Mouse (Mus musculus) liver, embryonic 12.5 days (tissue): ENCODE measurements around the gene Irgm2. TPM values are rescaled to one million over a fixed set of nuclear protein-coding genes. Genes with fewer than 3 reads are reported as not detected.

Source experiments
- ATAC-seq: fragments of 200-750 bp; cut with Nextera tagmentation; 2 replicates; pipeline ENCODE4 v1.8.0; 2017; ENCODE audit warnings: moderate number of reproducible peaks, mild to moderate bottlenecking, moderate library complexity
- H3K27ac ChIP-seq: fragments of 300-500 bp; sonication (generic); 2 replicates; pipeline ENCODE4 v1.5.1; 2016; ENCODE audit warnings: mild to moderate bottlenecking
- H3K27me3 ChIP-seq: fragments of 300-500 bp; sonication (generic); replicated peaks from 2 replicates; pipeline ENCODE4 v1.6.1; 2016; ENCODE audit warnings: mild to moderate bottlenecking, moderate library complexity
- H3K36me3 ChIP-seq: fragments of 300-500 bp; sonication (generic); 2 replicates; pipeline ENCODE4 v1.6.1; 2016; ENCODE audit warnings: mild to moderate bottlenecking, moderate library complexity
- H3K4me1 ChIP-seq: fragments of 300-500 bp; sonication (generic); 2 replicates; pipeline ENCODE4 v1.6.1; 2016
- H3K4me2 ChIP-seq: fragments of 300-500 bp; sonication (generic); 2 replicates; pipeline ENCODE4 v1.6.1; 2016; ENCODE audit warnings: mild to moderate bottlenecking, moderate library complexity
- H3K4me3 ChIP-seq: fragments of 300-500 bp; sonication (generic); 2 replicates; pipeline ENCODE4 v1.5.1; 2016; ENCODE audit warnings: mild to moderate bottlenecking, moderate library complexity
- H3K9ac ChIP-seq: fragments of 300-500 bp; sonication (generic); 2 replicates; pipeline ENCODE4 v1.6.1; 2016; ENCODE audit warnings: mild to moderate bottlenecking, moderate library complexity
- H3K9me3 ChIP-seq: fragments of 300-500 bp; sonication (generic); replicated peaks from 2 replicates; pipeline ENCODE4 v1.6.1; 2016; ENCODE audit warnings: mild to moderate bottlenecking, moderate library complexity
- WGBS: fragments of 180-500 bp; shearing (Covaris S2); methylation state at CpG from one replicate; pipeline ENCODE4 v1.1.7; 2016; ENCODE audit not compliant: insufficient replicate concordance; 5-methylcytosine and 5-hydroxymethylcytosine counted together
- polyA plus RNA-seq: library from polyadenylated mRNA; unstranded; fragments of >200 nt; fragmentation: Nextera tagmentation; extraction: Ambion mirVana; gene quantifications from 2 replicates; pipeline ENCODE4 v1.2.1, GENCODE M21; 2016

The Irgm2 gene
- polyA plus RNA-seq, 1 experiment from 2014 or later = 2.9 TPM

DNA sequence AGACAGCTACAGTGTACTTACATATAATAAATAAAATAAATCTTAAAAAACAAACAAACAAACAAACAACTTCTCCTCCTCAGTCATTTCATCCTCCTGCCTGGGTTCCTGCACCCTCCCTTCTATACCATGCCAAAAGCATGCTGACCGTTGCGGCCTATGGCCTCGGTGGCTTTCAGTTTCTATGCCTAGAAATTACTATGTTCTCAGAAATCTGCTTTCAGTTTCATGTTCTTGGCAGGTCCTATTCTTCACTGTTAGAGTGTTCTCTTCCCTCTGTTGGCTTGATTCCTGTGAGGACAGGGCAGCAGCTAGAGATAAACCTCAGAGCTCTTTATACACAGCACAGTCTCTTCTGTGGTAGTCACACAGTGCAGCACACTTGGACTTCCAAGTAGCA, 15.8 kb upstream of the Irgm2 start:
- Histone ChIP-seq H3K27me3 (no peaks in the 10 kb centered on the region; the same call in 1 of the 2 replicates), H3K4me2 (no peak overlapping the region), H3K4me3 (no peak overlapping the region), H3K36me3 (peaks cover 22% of the 10 kb centered on the region), H3K27ac (no peak overlapping the region), H3K9me3 (no peaks in the 10 kb centered on the region), H3K4me1 (0 out of 2 replicates have a peak, but pooled peaks cover 4% of the 10 kb centered on the region), H3K9ac (no peak overlapping the region)
- WGBS = 88% methylated on average over 3 of the region's 3 CpGs
- no peak for ATAC-seq

DNA sequence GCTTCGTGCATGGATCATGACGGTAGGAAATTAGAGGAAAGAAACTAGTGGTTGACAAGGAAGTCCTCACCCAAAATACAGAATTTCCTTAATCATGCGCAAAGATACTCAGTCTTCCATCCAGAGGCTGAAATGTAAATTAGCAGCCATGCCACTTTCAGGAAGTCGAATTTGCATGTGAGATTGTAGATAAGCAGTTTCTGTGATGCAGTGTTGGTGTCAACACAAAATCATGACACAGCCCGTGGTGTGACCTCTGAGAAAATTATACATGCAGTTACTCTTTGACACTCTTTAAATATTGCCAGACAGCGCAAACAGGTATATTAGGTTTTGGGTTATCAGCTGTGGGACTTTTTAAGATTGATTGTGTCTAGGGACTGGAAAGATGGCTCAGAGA, 9.7 kb upstream of the Irgm2 start:
- Histone ChIP-seq H3K36me3 (no peaks in the 10 kb centered on the region), H3K4me2 (no peak overlapping the region), H3K4me3 (no peak overlapping the region), H3K27me3 (no peaks in the 10 kb centered on the region; the same call in 1 of the 2 replicates), H3K9me3 (no peaks in the 10 kb centered on the region), H3K4me1 (peaks cover 10% of the 10 kb centered on the region), H3K9ac (no peak overlapping the region), H3K27ac (no peak overlapping the region)
- WGBS = 74% methylated on average over 6 of the region's 6 CpGs
- ATAC-seq = no peak

DNA sequence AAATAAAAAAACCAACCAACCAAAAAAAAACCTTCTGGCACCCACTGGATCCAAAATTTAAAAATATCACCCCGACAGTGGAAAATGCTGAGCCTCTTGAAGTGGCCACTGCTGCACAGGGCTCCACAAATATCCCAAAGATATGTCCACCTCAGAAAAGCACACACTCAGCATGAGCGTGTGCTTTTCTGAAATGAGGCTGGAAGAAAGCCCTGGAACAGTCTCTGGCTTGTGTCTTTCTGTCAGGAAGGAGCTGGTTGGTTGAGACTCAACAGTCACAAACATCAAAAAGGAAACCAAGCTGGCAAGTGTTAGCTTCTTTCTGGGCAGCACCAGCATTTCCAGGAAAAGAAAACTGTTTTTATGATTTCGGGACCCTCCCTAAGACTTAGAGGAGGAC, 6.1 kb upstream of the Irgm2 start:
- no peak overlapping the region for H3K4me3 ChIP-seq
- H3K4me2 ChIP-seq = no peak overlapping the region
- H3K9me3 ChIP-seq = no peaks in the 10 kb centered on the region
- peaks cover 10% of the 10 kb centered on the region for H3K4me1 ChIP-seq
- no peak overlapping the region for H3K9ac ChIP-seq
- no peak overlapping the region for H3K27ac ChIP-seq
- no peaks in the 10 kb centered on the region for H3K36me3 ChIP-seq
- 56% methylated on average over 3 of the region's 3 CpGs for WGBS
- ATAC-seq = no peak
- H3K27me3 ChIP-seq = no peaks in the 10 kb centered on the region; the same call in 1 of the 2 replicates

GRCm38 (mm10) chr11:58193860-58194520, 5.4 kb upstream of the Irgm2 start:
- Histone ChIP-seq H3K36me3 (no peaks in the 10 kb centered on the region), H3K4me3 (no peak overlapping the region), H3K4me2 (no peak overlapping the region), H3K9ac (no peak overlapping the region), H3K27me3 (no peaks in the 10 kb centered on the region), H3K4me1 (peaks cover 16% of the 10 kb centered on the region), H3K9me3 (no peaks in the 10 kb centered on the region), H3K27ac (no peak overlapping the region)
- ATAC-seq = no peak
- WGBS = 55% methylated on average over 4 of the region's 4 CpGs

GRCm38 (mm10) chr11:58198663-58199062, 755 bp upstream of the Irgm2 start:
- WGBS = 85% methylated on average over 4 of the region's 4 CpGs
- Histone ChIP-seq H3K4me2 (peak overlapping the region; percentile 89), H3K9ac (peak overlapping the region; percentile 80), H3K4me3 (peak overlapping the region; percentile 78), H3K27me3 (no peaks in the 10 kb centered on the region), H3K27ac (peak overlapping the region; percentile 89), H3K36me3 (no peaks in the 10 kb centered on the region), H3K9me3 (no peaks in the 10 kb centered on the region), H3K4me1 (peaks cover 27% of the 10 kb centered on the region)
- ATAC-seq = no peak

GRCm38 (mm10) chr11:58200226-58200625, 808 bp downstream of the Irgm2 start:
- H3K4me2 ChIP-seq = peak overlapping the region; percentile 89
- peaks cover 22% of the 10 kb centered on the region for H3K4me1 ChIP-seq
- H3K27me3 ChIP-seq = no peaks in the 10 kb centered on the region
- H3K9me3 ChIP-seq = no peaks in the 10 kb centered on the region
- ATAC-seq = no peak
- peak overlapping the region; percentile 78 for H3K4me3 ChIP-seq
- H3K36me3 ChIP-seq = no peaks in the 10 kb centered on the region
- H3K9ac ChIP-seq = peak overlapping the region; percentile 47
- 78% methylated on average over 4 of the region's 4 CpGs for WGBS
- peak overlapping the region; percentile 89; the same call in 1 of the 2 replicates for H3K27ac ChIP-seq

DNA sequence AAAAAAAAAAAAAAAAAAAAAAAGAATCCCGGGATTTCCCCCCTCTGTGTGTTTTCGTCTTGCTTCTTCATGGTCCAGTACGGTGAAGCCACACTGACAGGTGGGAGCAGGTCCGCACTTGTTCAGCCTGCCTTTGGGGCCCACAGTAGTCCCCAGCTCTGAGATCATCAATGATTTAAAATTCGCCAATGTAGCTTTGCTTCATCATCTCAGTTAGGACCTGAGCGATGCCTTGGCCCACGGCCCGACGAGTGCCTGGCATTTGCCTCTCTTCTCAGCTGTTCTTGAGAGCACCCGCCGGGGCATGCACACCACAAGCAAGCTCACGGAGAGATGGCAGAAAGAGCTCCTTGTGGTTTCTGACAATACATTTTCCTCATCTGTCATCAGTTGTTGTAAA, 1.6 kb downstream of the Irgm2 start:
- H3K4me3 ChIP-seq = no peak overlapping the region
- 78% methylated on average over 12 of the region's 12 CpGs for WGBS
- H3K4me2 ChIP-seq = no peak overlapping the region
- no peak overlapping the region for H3K9ac ChIP-seq
- ATAC-seq = no peak
- H3K36me3 ChIP-seq = no peaks in the 10 kb centered on the region
- H3K9me3 ChIP-seq = no peaks in the 10 kb centered on the region
- no peaks in the 10 kb centered on the region for H3K27me3 ChIP-seq
- H3K4me1 ChIP-seq = peaks cover 22% of the 10 kb centered on the region
- H3K27ac ChIP-seq = no peak overlapping the region

- H3K9me3 ChIP-seq = no peaks in the 10 kb centered on the region
- peak overlapping the region; percentile 63; the same call in 1 of the 2 replicates for H3K27ac ChIP-seq
- ATAC-seq = no peak
- H3K4me2 ChIP-seq = no peak overlapping the region
- H3K9ac ChIP-seq = no peak overlapping the region
- H3K27me3 ChIP-seq = no peaks in the 10 kb centered on the region; the same call in 1 of the 2 replicates
- peaks cover 45% of the 10 kb centered on the region for H3K4me1 ChIP-seq
- WGBS = 67% methylated on average over 1 of the region's 1 CpGs
- no peaks in the 10 kb centered on the region for H3K36me3 ChIP-seq
- H3K4me3 ChIP-seq = no peak overlapping the region
Observed at GRCm38 (mm10) chr11:58210321-58210886, 11.0 kb downstream of the Irgm2 start.

- Histone ChIP-seq H3K9me3 (no peaks in the 10 kb centered on the region), H3K27me3 (no peaks in the 10 kb centered on the region; the same call in 1 of the 2 replicates), H3K9ac (0 out of 2 replicates have a peak overlapping the region, but pooled peaks have one; percentile 23), H3K4me1 (peaks cover 52% of the 10 kb centered on the region), H3K27ac (peak overlapping the region; percentile 63), H3K4me3 (no peak overlapping the region), H3K4me2 (peak overlapping the region; percentile 33), H3K36me3 (no peaks in the 10 kb centered on the region)
- WGBS = 17% methylated on average over 9 of the region's 9 CpGs
- ATAC-seq = no peak
Observed at GRCm38 (mm10) chr11:58211062-58211681, 11.8 kb downstream of the Irgm2 start.

DNA sequence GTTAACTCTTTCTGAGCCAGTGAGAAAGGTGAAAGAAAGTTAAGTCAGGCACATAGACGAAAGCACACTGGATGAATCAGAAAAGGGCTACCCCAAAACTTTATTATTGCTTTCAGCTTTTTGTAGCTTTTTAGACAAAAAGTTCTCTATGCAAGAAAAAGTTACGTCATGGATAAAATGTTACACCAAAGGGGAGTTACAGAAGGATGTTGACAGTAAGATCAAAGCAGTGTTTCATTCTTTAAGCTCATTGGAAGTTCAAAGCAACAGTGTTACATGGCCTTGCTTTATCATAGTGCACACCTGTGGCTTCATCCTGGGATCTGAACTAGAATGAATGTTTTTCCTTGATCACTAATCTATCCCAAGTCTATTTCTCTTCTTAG, 12.3 kb downstream of the Irgm2 start:
- Histone ChIP-seq H3K4me3 (no peak overlapping the region), H3K9ac (0 out of 2 replicates have a peak overlapping the region, but pooled peaks have one; percentile 23), H3K9me3 (no peaks in the 10 kb centered on the region), H3K4me2 (peak overlapping the region; percentile 33), H3K27ac (peak overlapping the region; percentile 63), H3K27me3 (no peaks in the 10 kb centered on the region; the same call in 1 of the 2 replicates), H3K36me3 (no peaks in the 10 kb centered on the region), H3K4me1 (peaks cover 57% of the 10 kb centered on the region)
- no peak for ATAC-seq
- 41% methylated on average over 2 of the region's 2 CpGs for WGBS

DNA sequence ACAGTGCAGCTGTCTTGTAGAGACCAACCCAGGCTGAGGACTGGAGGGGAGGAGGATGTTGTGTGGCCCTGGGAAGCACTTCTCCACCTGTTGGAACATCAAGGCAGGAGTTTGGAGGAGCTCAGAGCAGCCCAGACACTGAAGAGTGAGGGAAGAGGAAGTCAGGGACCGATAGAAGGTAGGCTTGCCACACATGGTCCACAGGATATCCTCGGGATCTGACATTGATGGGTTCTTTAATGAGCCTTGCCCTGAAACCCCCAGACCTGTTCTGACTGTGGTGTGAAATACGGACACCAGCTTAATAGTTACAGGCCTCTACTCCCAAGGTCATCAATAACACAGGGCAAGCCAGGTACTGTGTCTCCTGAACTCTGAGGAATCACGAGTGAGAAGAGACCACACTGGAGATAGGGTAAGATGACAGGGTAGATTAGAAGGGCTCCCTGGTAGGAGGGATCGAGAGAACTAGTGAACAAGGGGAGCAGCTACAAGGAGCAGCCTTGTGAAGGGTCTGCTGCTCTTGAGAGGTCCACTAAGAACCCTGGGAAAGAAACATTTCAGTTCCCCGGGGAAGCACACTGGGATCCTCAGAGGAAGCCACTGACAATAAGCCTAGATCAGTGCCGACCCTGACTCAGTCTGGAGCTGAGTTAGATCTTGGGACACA, 14.4 kb downstream of the Irgm2 start:
- no peaks in the 10 kb centered on the region for H3K9me3 ChIP-seq
- 29% methylated on average over 7 of the region's 7 CpGs for WGBS
- H3K4me1 ChIP-seq = peaks cover 70% of the 10 kb centered on the region
- H3K27ac ChIP-seq = peak overlapping the region; percentile 88
- no peaks in the 10 kb centered on the region for H3K27me3 ChIP-seq
- 0 out of 2 replicates have a peak, but pooled peaks have one; percentile 22 for ATAC-seq
- H3K9ac ChIP-seq = peak overlapping the region; percentile 82
- peak overlapping the region; percentile 81 for H3K4me2 ChIP-seq
- peak overlapping the region; percentile 75 for H3K4me3 ChIP-seq
- H3K36me3 ChIP-seq = no peaks in the 10 kb centered on the region
